Mouse (Mus musculus): Measurements from ENCODE around the gene Bin2. TPM values are rescaled to one million over a fixed set of nuclear protein-coding genes. Genes with fewer than 3 reads are reported as not detected.

The Bin2 gene
- polyA plus RNA-seq, 1 experiment = 4.5 TPM

GRCm38 (mm10) chr15:100685255-100685654 is 15.9 kb upstream of the Bin2 start:
- WGBS = 29% methylated on average over 13 of the region's 13 CpGs
- no peak for DNase-seq (ENCODE audit: low read depth, low spot score)

- WGBS = 60% methylated on average over 10 of the region's 10 CpGs
- no peak for DNase-seq (ENCODE audit: low read depth, low spot score)
These were observed 15.1 kb upstream of the Bin2 start for GRCm38 (mm10) chr15:100684450-100684849.

- peak; percentile 81 for DNase-seq (ENCODE audit: low read depth, low spot score)
- 46% methylated on average over 2 of the region's 2 CpGs for WGBS
These were observed 13.7 kb upstream of the Bin2 start for GRCm38 (mm10) chr15:100683041-100683440.

- WGBS = 66% methylated on average over 7 of the region's 7 CpGs
- no peak for DNase-seq (ENCODE audit: low read depth, low spot score)
These were observed 12.4 kb upstream of the Bin2 start for GRCm38 (mm10) chr15:100681770-100682169.

- 44% methylated on average over 3 of the region's 3 CpGs for WGBS
- no peak for DNase-seq (ENCODE audit: low read depth, low spot score)
These were observed 11.0 kb upstream of the Bin2 start for GRCm38 (mm10) chr15:100680381-100680780.

- DNase-seq (ENCODE audit: low read depth, low spot score) = peak; percentile 90
- WGBS = 27% methylated on average over 14 of the region's 14 CpGs
These were observed 9.7 kb upstream of the Bin2 start for GRCm38 (mm10) chr15:100679005-100679404.

GRCm38 (mm10) chr15:100678581-100678980 is 9.2 kb upstream of the Bin2 start:
- no peak for DNase-seq (ENCODE audit: low read depth, low spot score)
- 22% methylated on average over 12 of the region's 12 CpGs for WGBS

- 88% methylated on average over 8 of the region's 8 CpGs for whole genome bisulfite sequencing
- DNase-seq (ENCODE audit: low read depth, low spot score) = no peak
These were observed 8.3 kb upstream of the Bin2 start for GRCm38 (mm10) chr15:100677675-100678074.

- WGBS = 46% methylated on average over 1 of the region's 1 CpGs
- DNase-seq (ENCODE audit: low read depth, low spot score) = no peak
These were observed 7.2 kb upstream of the Bin2 start for GRCm38 (mm10) chr15:100676521-100676920.

GRCm38 (mm10) chr15:100675486-100675885 is 6.1 kb upstream of the Bin2 start:
- WGBS = 74% methylated on average over 3 of the region's 3 CpGs
- no peak for DNase-seq (ENCODE audit: low read depth, low spot score)

GRCm38 (mm10) chr15:100674566-100674965 is 5.2 kb upstream of the Bin2 start:
- 83% methylated on average over 10 of the region's 10 CpGs for WGBS
- no peak for DNase-seq (ENCODE audit: low read depth, low spot score)

- WGBS = 69% methylated on average over 12 of the region's 12 CpGs
- no peak for DNase-seq (ENCODE audit: low read depth, low spot score)
These were observed 4.4 kb upstream of the Bin2 start for GRCm38 (mm10) chr15:100673585-100674391.

GRCm38 (mm10) chr15:100670833-100671232 is 1.5 kb upstream of the Bin2 start:
- WGBS = 79% methylated on average over 5 of the region's 5 CpGs
- DNase-seq (ENCODE audit: low read depth, low spot score) = no peak

GRCm38 (mm10) chr15:100670004-100670403 is 651 bp upstream of the Bin2 start:
- no peak for DNase-seq (ENCODE audit: low read depth, low spot score)

GRCm38 (mm10) chr15:100667871-100668545 is 1.3 kb downstream of the Bin2 start:
- 55% methylated on average over 5 of the region's 5 CpGs for WGBS
- DNase-seq (ENCODE audit: low read depth, low spot score) = no peak

More at GRCm38 (mm10) chr15:100670004-100670403, 651 bp upstream of the Bin2 start:
- 82% methylated on average over 8 of the region's 8 CpGs for WGBS

GRCm38 (mm10) chr15:100667420-100667819 is 1.9 kb downstream of the Bin2 start:
- WGBS = 17% methylated on average over 6 of the region's 6 CpGs
- DNase-seq (ENCODE audit: low read depth, low spot score) = no peak

- WGBS = 22% methylated on average over 12 of the region's 12 CpGs
- DNase-seq (ENCODE audit: low read depth, low spot score) = no peak
These were observed 2.5 kb downstream of the Bin2 start for GRCm38 (mm10) chr15:100666851-100667250.

- 5% methylated on average over 7 of the region's 7 CpGs for whole genome bisulfite sequencing
- DNase-seq (ENCODE audit: low read depth, low spot score) = no peak
These were observed 3.1 kb downstream of the Bin2 start for GRCm38 (mm10) chr15:100666219-100666696.

GRCm38 (mm10) chr15:100665411-100666218 is 3.7 kb downstream of the Bin2 start:
- WGBS = 24% methylated on average over 9 of the region's 9 CpGs
- no peak for DNase-seq (ENCODE audit: low read depth, low spot score)

GRCm38 (mm10) chr15:100664813-100665274 is 4.5 kb downstream of the Bin2 start:
- 46% methylated on average over 9 of the region's 9 CpGs for WGBS
- DNase-seq (ENCODE audit: low read depth, low spot score) = no peak
